Comparison of ENCODE assay signal across 7 mouse cellular contexts in the genomic region with DNA sequence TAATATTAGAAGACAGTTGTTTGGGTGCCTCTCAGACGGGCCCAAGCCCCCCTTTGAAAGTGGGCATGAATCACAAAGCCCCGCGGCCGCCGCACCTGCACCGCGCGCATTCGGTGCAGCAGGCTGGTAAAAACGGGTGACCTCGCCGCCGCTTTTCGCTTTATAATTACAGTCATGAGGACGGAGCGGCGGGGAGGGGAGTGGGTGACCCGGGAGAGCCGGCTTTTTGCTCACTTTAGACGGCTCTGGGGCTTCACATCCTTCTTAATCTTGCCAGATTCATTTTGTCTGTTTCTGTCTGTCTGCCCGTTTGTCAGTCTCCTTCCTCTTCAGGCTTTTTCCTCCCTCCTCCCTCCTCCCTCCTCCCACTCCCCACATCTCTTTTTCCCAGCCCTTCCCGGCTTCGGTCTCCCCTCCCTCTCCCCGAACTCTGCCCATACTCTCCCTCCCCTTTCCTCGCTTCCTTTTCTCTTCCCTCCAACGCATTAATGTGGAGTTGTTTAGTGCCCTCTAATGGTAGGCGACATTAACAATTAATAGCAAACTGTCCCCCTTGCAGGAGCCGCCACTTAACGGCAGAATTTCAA. TPM values are rescaled to one million over a fixed set of nuclear protein-coding genes. Genes with fewer than 3 reads are reported as not detected.
DNase-seq lines count a peak whose midpoint lies in the region; ATAC-seq and TF ChIP-seq lines count a peak whose summit lies in the region.

No protein-coding gene starts in this region.

- H3K27me3 ChIP-seq in hindbrain, embryonic 11.5 days (ENCODE audit: control insufficient read depth, insufficient read depth, low read length): peaks cover 14% of the 10 kb centered on the region
- H3K27me3 ChIP-seq in midbrain, postnatal 0 days (ENCODE audit: insufficient read depth, low read length): peaks cover 15% of the 10 kb centered on the region

- no peak overlapping the region for H3K27ac ChIP-seq in ES-E14 (ENCODE audit: insufficient read depth, low read depth, low read length, poor library complexity, severe bottlenecking)
- 0 out of 2 replicates have a peak overlapping the region, but pooled peaks have one; percentile 9 for H3K27ac ChIP-seq in embryonic fibroblast, embryonic 13.5 days (ENCODE audit: insufficient read depth, low read length)
- no peak overlapping the region for H3K27ac ChIP-seq in hindbrain, embryonic 11.5 days (ENCODE audit: low read depth, low read length)
- H3K27ac ChIP-seq in midbrain, postnatal 0 days (ENCODE audit: low read depth, low read length): no peak overlapping the region

- peak; percentile 65 for ATAC-seq in hindbrain, embryonic 11.5 days (ENCODE audit: low FRiP score)
- peak; percentile 44; the same call in 1 of the 2 replicates for ATAC-seq in midbrain, postnatal 0 days (ENCODE audit: low FRiP score)

- no peak for TF ChIP-seq CTCF in embryonic fibroblast, embryonic 13.5 days (IDR thresholded peaks at IDR 0.05; ENCODE audit: borderline replicate concordance, insufficient read depth, low read length)
- TF ChIP-seq CTCF in midbrain, postnatal 0 days (IDR thresholded peaks at IDR 0.05): peak; percentile 75

- peak overlapping the region; percentile 93 for H3K4me2 ChIP-seq in hindbrain, embryonic 11.5 days (replicated peaks; ENCODE audit: low read depth, low read length)
- H3K4me2 ChIP-seq in midbrain, postnatal 0 days (ENCODE audit: low read depth, low read length, poor library complexity, severe bottlenecking): peak overlapping the region; percentile 98

- peak overlapping the region; percentile 42 to 58 for H3K4me3 ChIP-seq in ES-E14 (ENCODE audit: insufficient read depth in 1 of 2, low read depth in 1 of 2, low read length in 2 of 2, poor library complexity in 1 of 2, severe bottlenecking in 1 of 2)
- peak overlapping the region; percentile 47 for H3K4me3 ChIP-seq in embryonic fibroblast, embryonic 13.5 days (ENCODE audit: insufficient read depth, low read length)
- peak overlapping the region; percentile 57 for H3K4me3 ChIP-seq in hindbrain, embryonic 11.5 days (ENCODE audit: low read depth, low read length)
- peak overlapping the region; percentile 56 for H3K4me3 ChIP-seq in midbrain, postnatal 0 days (ENCODE audit: low read depth, low read length)

- H3K9me3 ChIP-seq in ES-E14 (ENCODE audit: control insufficient read depth, insufficient read depth, low read depth, low read length): no peaks in the 10 kb centered on the region
- H3K9me3 ChIP-seq in hindbrain, embryonic 11.5 days (ENCODE audit: control insufficient read depth, low read length): no peaks in the 10 kb centered on the region
- no peaks in the 10 kb centered on the region for H3K9me3 ChIP-seq in midbrain, postnatal 0 days (ENCODE audit: low read length)

- no peak overlapping the region for H3K9ac ChIP-seq in ES-E14 (ENCODE audit: insufficient read depth, low read depth, low read length, poor library complexity, severe bottlenecking)
- peak overlapping the region; percentile 51; the same call in 1 of the 2 replicates for H3K9ac ChIP-seq in hindbrain, embryonic 11.5 days (ENCODE audit: low read depth, low read length)
- H3K9ac ChIP-seq in midbrain, postnatal 0 days (replicated peaks; ENCODE audit: low read length, poor library complexity, severe bottlenecking): no peak overlapping the region

- peaks cover 0 to 3% of the 10 kb centered on the region in 2 experiments; a peak in 1 of 4 replicates for H3K4me1 ChIP-seq in ES-E14 (ENCODE audit: control insufficient read depth in 2 of 2, insufficient read depth in 2 of 2, low read length in 2 of 2, poor library complexity in 1 of 2)
- H3K4me1 ChIP-seq in embryonic fibroblast, embryonic 13.5 days (ENCODE audit: control insufficient read depth, insufficient read depth, low read length): peaks cover 7% of the 10 kb centered on the region; the same call in 1 of the 2 replicates
- 0 out of 2 replicates have a peak, but pooled peaks cover 5% of the 10 kb centered on the region for H3K4me1 ChIP-seq in hindbrain, embryonic 11.5 days (replicated peaks; ENCODE audit: control insufficient read depth, insufficient read depth, low read length)
- H3K4me1 ChIP-seq in midbrain, postnatal 0 days (ENCODE audit: insufficient read depth, low read length): peaks cover 7% of the 10 kb centered on the region; the same call in 1 of the 2 replicates

- no peaks in the 10 kb centered on the region for H3K36me3 ChIP-seq in ES-E14 (ENCODE audit: control insufficient read depth, insufficient read depth, low read length, poor library complexity, severe bottlenecking)
- H3K36me3 ChIP-seq in hindbrain, embryonic 11.5 days (ENCODE audit: control insufficient read depth, insufficient read depth, low read length): no peaks in the 10 kb centered on the region
- no peaks in the 10 kb centered on the region for H3K36me3 ChIP-seq in midbrain, postnatal 0 days (ENCODE audit: insufficient read depth, low read length)

- DNase-seq in ES-E14 (ENCODE audit: low read depth, low spot score) (peak; percentile 65), liver (peak; percentile 22)
- DNase-seq in adrenal gland, postnatal 10 days: peak; percentile 41
- DNase-seq in hindbrain, embryonic 11.5 days (ENCODE audit: low spot score): peak; percentile 83
- DNase-seq in midbrain, postnatal 0 days (ENCODE audit: low spot score): peak; percentile 89
- no peak for DNase-seq in T-cell, adult 2 months (ENCODE audit: low spot score)

- TF ChIP-seq POLR2A in embryonic fibroblast, embryonic 13.5 days (IDR thresholded peaks at IDR 0.05; ENCODE audit: low read depth, low read length): no peak

- 0% methylated on average over 29 of the region's 29 CpGs for WGBS in hindbrain, embryonic 11.5 days
- WGBS in midbrain, postnatal 0 days: under 1% methylated on average over 29 of the region's 29 CpGs

- in situ Hi-C loops in ES-E14 (cut with MboI; ENCODE audit: low sequenced_read_pairs in 2 of 2, unreplicated experiment in 2 of 2): no loop called here

TF ChIP-seq in ES-E14, 5 proteins besides CTCF, POLR2A, EP300 and RAD21:
- TF ChIP-seq ZC3H11A (IDR thresholded peaks at IDR 0.05; ENCODE audit: borderline replicate concordance, low read depth, low read length): peak; percentile 51; the same call in 1 of the 2 replicates
- TF ChIP-seq ZNF384 (IDR thresholded peaks at IDR 0.05; ENCODE audit: low read depth, low read length): no peak

RNA-seq across cellular contexts. Expression of gene Fst, which starts 1.6 kb away (rescaled TPM):
- 7.2 and 16.6 TPM in 2 replicates for total RNA-seq in ES-E14 (2012; rRNA removed)
- total RNA-seq in adrenal gland, postnatal 10 days (2021): 10 to 100 TPM; 21.9 to 42.6 TPM
- 40.2 and 100.0 TPM in 2 replicates for polyA plus RNA-seq in embryonic fibroblast, embryonic 13.5 days (2011; ENCODE audit: insufficient read length, low read depth, missing spikeins)
- 15.6 and 15.8 TPM in 2 replicates for polyA plus RNA-seq in hindbrain, embryonic 11.5 days (2014; fragmentation: Nextera tagmentation; extraction: Ambion mirVana)
- total RNA-seq in midbrain, postnatal 0 days (2014; rRNA removed): 0.76 and 0.93 TPM in 2 replicates
- polyA plus RNA-seq in midbrain, postnatal 0 days (2015; fragmentation: Nextera tagmentation; extraction: Ambion mirVana): 2.1 and 2.8 TPM in 2 replicates
